ENCODE assay signal across 10 mouse cellular contexts in the genomic region with DNA sequence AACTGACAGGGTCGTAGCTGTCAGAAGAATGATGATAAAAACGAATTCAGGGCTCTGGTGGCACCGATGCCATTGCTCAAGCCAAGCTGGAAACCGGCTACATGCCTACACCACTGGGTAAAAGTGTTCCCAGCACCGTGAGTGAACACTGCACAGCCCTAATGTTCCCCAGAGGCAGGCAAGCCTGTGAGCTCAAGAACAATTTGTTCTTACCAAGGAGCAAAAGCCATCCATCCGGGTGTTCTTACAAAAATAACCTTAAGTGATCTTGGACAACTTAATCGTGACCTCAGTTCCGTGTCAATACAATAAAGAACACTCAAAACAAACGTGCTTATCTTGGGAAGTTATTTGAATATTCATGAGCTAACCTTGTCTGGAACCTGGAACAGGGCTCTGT. TPM values are rescaled to one million over a fixed set of nuclear protein-coding genes. Genes with fewer than 3 reads are reported as not detected.
A peak's percentile ranks its signal among the peaks of the same experiment; 100 is the strongest.
DNase-seq lines count a peak whose midpoint lies in the region; ATAC-seq and TF ChIP-seq lines count a peak whose summit lies in the region.
"Had no signal": no experiment of that assay in that cellular context is flagged by ENCODE, and none has a peak within 500 bp of the region (broad histone marks: within the 10 kb centered on the region; RNA-seq: fewer than 3 reads in every experiment).

No protein-coding gene starts in this region.

- H3K9me3 ChIP-seq in intestine, embryonic 14.5 days (ENCODE audit: control insufficient read depth, low read length): no peaks in the 10 kb centered on the region
- no peaks in the 10 kb centered on the region for H3K9me3 ChIP-seq in intestine, postnatal 0 days (ENCODE audit: control insufficient read depth)
- H3K9me3 ChIP-seq in G1E (replicated peaks): no peaks in the 10 kb centered on the region
- H3K9me3 ChIP-seq in heart, embryonic 12.5 days (replicated peaks): no peaks in the 10 kb centered on the region
- H3K9me3 ChIP-seq in lung, postnatal 0 days (ENCODE audit: low read length): no peaks in the 10 kb centered on the region

- no peak overlapping the region for H3K27ac ChIP-seq in intestine, embryonic 14.5 days (ENCODE audit: low read depth)
- no peak overlapping the region for H3K27ac ChIP-seq in intestine, postnatal 0 days (ENCODE audit: low read depth, low read length)
- no peak overlapping the region for H3K27ac ChIP-seq in heart, embryonic 12.5 days (ENCODE audit: poor library complexity, severe bottlenecking)
- H3K27ac ChIP-seq in lung, postnatal 0 days (ENCODE audit: low read length): peak overlapping the region; percentile 47

- peak; percentile 49 for DNase-seq in intestine, embryonic 14.5 days (ENCODE audit: low spot score)
- no peak for DNase-seq in G1E (ENCODE audit: low spot score)
- peak; percentile 90 for DNase-seq in lung, postnatal 0 days (ENCODE audit: low spot score)
- no peak for DNase-seq in left cerebral cortex, postnatal 25 days (ENCODE audit: low spot score in 2 of 2)
- DNase-seq in spleen, postnatal 36 days (ENCODE audit: low spot score in 2 of 2): no peak
- DNase-seq: cerebellum, postnatal 10 days; kidney, postnatal 10 days had no signal

- peaks cover 25% of the 10 kb centered on the region; the same call in 1 of the 2 replicates for H3K4me1 ChIP-seq in intestine, embryonic 14.5 days (replicated peaks; ENCODE audit: control insufficient read depth, insufficient read depth, low read length)
- H3K4me1 ChIP-seq in intestine, postnatal 0 days (replicated peaks; ENCODE audit: control insufficient read depth, insufficient read depth, low read length): 0 out of 2 replicates have a peak, but pooled peaks cover 5% of the 10 kb centered on the region
- H3K4me1 ChIP-seq in G1E (ENCODE audit: insufficient read depth, low read depth, low read length): peaks cover 83% of the 10 kb centered on the region
- H3K4me1 ChIP-seq in heart, embryonic 12.5 days (replicated peaks): peaks cover 40% of the 10 kb centered on the region
- H3K4me1 ChIP-seq in lung, postnatal 0 days (ENCODE audit: insufficient read depth, low read depth, low read length): peaks cover 5% of the 10 kb centered on the region; the same call in 1 of the 2 replicates

- no peak for TF ChIP-seq CTCF in intestine, postnatal 0 days (IDR thresholded peaks at IDR 0.05; ENCODE audit: low read depth)
- TF ChIP-seq CTCF in G1E (IDR thresholded peaks at IDR 0.05; ENCODE audit: low read depth, low read length): no peak
- TF ChIP-seq CTCF in lung, postnatal 0 days (IDR thresholded peaks at IDR 0.05): no peak

- no peaks in the 10 kb centered on the region for H3K27me3 ChIP-seq in intestine, embryonic 14.5 days (replicated peaks; ENCODE audit: control insufficient read depth, insufficient read depth, low read length)
- H3K27me3 ChIP-seq in intestine, postnatal 0 days (replicated peaks; ENCODE audit: control insufficient read depth, insufficient read depth, low read length): peaks cover 21% of the 10 kb centered on the region; the same call in 1 of the 2 replicates
- H3K27me3 ChIP-seq in G1E (ENCODE audit: insufficient read depth, low read length): no peaks in the 10 kb centered on the region; the same call in 1 of the 2 replicates
- H3K27me3 ChIP-seq in heart, embryonic 12.5 days (replicated peaks): no peaks in the 10 kb centered on the region
- no peaks in the 10 kb centered on the region for H3K27me3 ChIP-seq in lung, postnatal 0 days (replicated peaks; ENCODE audit: insufficient read depth, low read length)

- H3K9ac ChIP-seq in intestine, embryonic 14.5 days (ENCODE audit: low read length): no peak overlapping the region
- H3K9ac ChIP-seq in intestine, postnatal 0 days (ENCODE audit: low read depth, low read length): no peak overlapping the region
- H3K9ac ChIP-seq in heart, embryonic 12.5 days: peak overlapping the region; percentile 26; the same call in 1 of the 2 replicates
- H3K9ac ChIP-seq in lung, postnatal 0 days (replicated peaks; ENCODE audit: low read depth): no peak overlapping the region

- peak overlapping the region; percentile 91 for H3K4me2 ChIP-seq in intestine, embryonic 14.5 days (ENCODE audit: low read length)
- no peak overlapping the region for H3K4me2 ChIP-seq in intestine, postnatal 0 days (replicated peaks; ENCODE audit: low read depth)
- H3K4me2 ChIP-seq in heart, embryonic 12.5 days: peak overlapping the region; percentile 89
- H3K4me2 ChIP-seq in lung, postnatal 0 days (replicated peaks; ENCODE audit: low read depth, low read length): no peak overlapping the region

- 45% methylated on average over 9 of the region's 9 CpGs for WGBS in intestine, embryonic 14.5 days
- 48% methylated on average over 9 of the region's 9 CpGs for WGBS in intestine, postnatal 0 days
- 35% methylated on average over 9 of the region's 9 CpGs for WGBS in heart, embryonic 12.5 days
- 33% methylated on average over 9 of the region's 9 CpGs for WGBS in lung, postnatal 0 days

- TF ChIP-seq EP300 in lung, postnatal 0 days (IDR thresholded peaks at IDR 0.05): peak; percentile 89

- no peak for ATAC-seq in intestine, embryonic 14.5 days (replicated peaks; ENCODE audit: low FRiP score, low TSS enrichment, low read depth)
- no peak for ATAC-seq in intestine, postnatal 0 days
- ATAC-seq in G1E (ENCODE audit: extremely low read depth, insufficient number of reproducible peaks, low FRiP score, poor library complexity, severe bottlenecking): no peak
- no peak for ATAC-seq in heart, embryonic 12.5 days (ENCODE audit: insufficient number of reproducible peaks, low FRiP score)
- peak; percentile 29 for ATAC-seq in lung, postnatal 0 days
- no peak for ATAC-seq in erythroid progenitor cell, adult 5-6 weeks (replicated peaks; ENCODE audit: low FRiP score, poor library complexity, severe bottlenecking)

- intact Hi-C loops in left cerebral cortex, postnatal 25 days (cut with DNase I): no loop called here

- peak overlapping the region; percentile 75; the same call in 1 of the 2 replicates for H3K4me3 ChIP-seq in intestine, embryonic 14.5 days (ENCODE audit: low read depth, low read length)
- no peak overlapping the region for H3K4me3 ChIP-seq in intestine, postnatal 0 days (ENCODE audit: low read depth, low read length)
- peak overlapping the region; percentile 81 for H3K4me3 ChIP-seq in G1E (ENCODE audit: low read depth, low read length)
- H3K4me3 ChIP-seq in heart, embryonic 12.5 days: 0 out of 2 replicates have a peak overlapping the region, but pooled peaks have one; percentile 76
- H3K4me3 ChIP-seq in lung, postnatal 0 days (ENCODE audit: low read depth, low read length): no peak overlapping the region

- H3K36me3 ChIP-seq in intestine, embryonic 14.5 days (ENCODE audit: control insufficient read depth, insufficient read depth, low read length): no peaks in the 10 kb centered on the region
- H3K36me3 ChIP-seq in intestine, postnatal 0 days (ENCODE audit: control insufficient read depth, insufficient read depth): no peaks in the 10 kb centered on the region
- peaks cover 54% of the 10 kb centered on the region for H3K36me3 ChIP-seq in G1E (replicated peaks)
- H3K36me3 ChIP-seq in heart, embryonic 12.5 days: no peaks in the 10 kb centered on the region
- no peaks in the 10 kb centered on the region for H3K36me3 ChIP-seq in lung, postnatal 0 days (ENCODE audit: insufficient read depth, low read length)

RNA-seq across cellular contexts. Expression of a gene that starts 3.2 kb away (rescaled TPM):
- 31.9 and 32.3 TPM in 2 replicates for polyA plus RNA-seq in intestine, embryonic 14.5 days (2014; fragmentation: Nextera tagmentation; extraction: Ambion mirVana)
- 2.5 and 2.8 TPM in 2 replicates for polyA plus RNA-seq in intestine, postnatal 0 days (2015; fragmentation: Nextera tagmentation; extraction: Ambion mirVana)
- total RNA-seq in G1E (2014; fragmentation: Nextera tagmentation) (42.9 and 52.4 TPM in 2 replicates), G1E (2017) (73.8 and 90.2 TPM in 2 replicates)
- 6.6 and 8.2 TPM in 2 replicates for polyA plus RNA-seq in G1E (2012)
- 35.0 and 35.2 TPM in 2 replicates for polyA plus RNA-seq in heart, embryonic 12.5 days (2016; fragmentation: Nextera tagmentation; extraction: Ambion mirVana)
- 4.8 and 5.4 TPM in 2 replicates for polyA plus RNA-seq in lung, postnatal 0 days (2015; fragmentation: Nextera tagmentation; extraction: Ambion mirVana)
- 7.6 and 10.5 TPM in 2 replicates for total RNA-seq in erythroid progenitor cell, adult 5-6 weeks (2015; ENCODE audit: low replicate concordance)
- 5.2 and 8.5 TPM in 2 replicates for total RNA-seq in erythroid progenitor cell, adult 5-6 weeks (2017; ENCODE audit: low replicate concordance)
- total RNA-seq in left cerebral cortex, postnatal 25 days (2021): 1 to 10 TPM; 3.2 to 4.1 TPM

Comparison
In these comparisons a context has a peak if more than half of its experiments do, and no peak if none do; other contexts are left out.
1. H3K4me2 ChIP-seq: peak in intestine, embryonic 14.5 days (single experiment) and heart, embryonic 12.5 days (single experiment); none in intestine, postnatal 0 days (single experiment) and lung, postnatal 0 days (single experiment).
2. H3K4me3 ChIP-seq: peak in intestine, embryonic 14.5 days (single experiment), G1E (single experiment) and heart, embryonic 12.5 days (single experiment); none in intestine, postnatal 0 days (single experiment) and lung, postnatal 0 days (single experiment).
3. DNase-seq: peak in intestine, embryonic 14.5 days (single experiment) and lung, postnatal 0 days (single experiment); none in G1E (single experiment), left cerebral cortex, postnatal 25 days (0 of 2) and spleen, postnatal 36 days (0 of 2).